Mouse (Mus musculus) lung, embryonic 14.5 days (tissue): ENCODE measurements around the gene Cdh11. TPM values are rescaled to one million over a fixed set of nuclear protein-coding genes. Genes with fewer than 3 reads are reported as not detected.
"Not testable (repeated sequence)": the region's sequence is repeated elsewhere in the genome, so short reads cannot be mapped to it uniquely, and the experiment has no call there.

Experiments used
- ATAC-seq: fragments of 200-750 bp; cut with Nextera tagmentation; 2 replicates; pipeline ENCODE4 v1.8.0; 2017; ENCODE audit warnings: mild to moderate bottlenecking, moderate TSS enrichment, moderate library complexity; ENCODE audit not compliant: insufficient read depth
- DNase-seq: peaks from one replicate; pipeline ENCODE4 v3.0.0-alpha.2; 2015
- H3K27ac ChIP-seq: fragments of 300-500 bp; sonication (generic); 2 replicates; pipeline ENCODE4 v1.5.1; 2014; ENCODE audit warnings: low read depth, mild to moderate bottlenecking, moderate library complexity
- H3K27me3 ChIP-seq: fragments of 300-500 bp; sonication (generic); 2 replicates; pipeline ENCODE4 v1.6.1; 2014; ENCODE audit warnings: low read length, control low read depth; ENCODE audit not compliant: insufficient read depth
- H3K36me3 ChIP-seq: fragments of 300-500 bp; sonication (generic); 2 replicates; pipeline ENCODE4 v1.6.1; 2014; ENCODE audit warnings: control low read depth; ENCODE audit not compliant: insufficient read depth
- H3K4me1 ChIP-seq: fragments of 300-500 bp; sonication (generic); 2 replicates; pipeline ENCODE4 v1.6.1; 2014; ENCODE audit warnings: antibody characterized with exemption, control low read depth; ENCODE audit not compliant: insufficient read depth
- H3K4me2 ChIP-seq: fragments of 300-500 bp; sonication (generic); 2 replicates; pipeline ENCODE4 v1.6.1; 2014; ENCODE audit warnings: mild to moderate bottlenecking
- H3K4me3 ChIP-seq: fragments of 300-500 bp; sonication (generic); 2 replicates; pipeline ENCODE4 v1.5.1; 2014; ENCODE audit warnings: low read depth, low read length
- H3K9ac ChIP-seq: fragments of 300-500 bp; sonication (generic); 2 replicates; pipeline ENCODE4 v1.6.1; 2014
- H3K9me3 ChIP-seq: fragments of 300-500 bp; sonication (generic); 2 replicates; pipeline ENCODE4 v1.6.1; 2016; ENCODE audit warnings: low read depth, low read length, control low read depth
- CTCF ChIP-seq: IDR thresholded peaks from 2 replicates; pipeline ENCODE4 v1.5.1; 2016; ENCODE audit warnings: antibody characterized with exemption, low read depth
- WGBS: fragments of 180-500 bp; shearing (Covaris S2); extraction: QIAGEN DNeasy Blood & Tissue Kit; methylation state at CpG from one replicate; pipeline ENCODE4 v1.1.7; 2014; 5-methylcytosine and 5-hydroxymethylcytosine counted together
- polyA plus RNA-seq: library from polyadenylated mRNA; unstranded; fragments of >200 nt; fragmentation: Nextera tagmentation; extraction: Ambion mirVana; gene quantifications from 2 replicates; pipeline ENCODE4 v1.2.1, GENCODE M21; 2014

The Cdh11 gene
- polyA plus RNA-seq, 1 experiment from 2014 or later = 263 TPM

DNA sequence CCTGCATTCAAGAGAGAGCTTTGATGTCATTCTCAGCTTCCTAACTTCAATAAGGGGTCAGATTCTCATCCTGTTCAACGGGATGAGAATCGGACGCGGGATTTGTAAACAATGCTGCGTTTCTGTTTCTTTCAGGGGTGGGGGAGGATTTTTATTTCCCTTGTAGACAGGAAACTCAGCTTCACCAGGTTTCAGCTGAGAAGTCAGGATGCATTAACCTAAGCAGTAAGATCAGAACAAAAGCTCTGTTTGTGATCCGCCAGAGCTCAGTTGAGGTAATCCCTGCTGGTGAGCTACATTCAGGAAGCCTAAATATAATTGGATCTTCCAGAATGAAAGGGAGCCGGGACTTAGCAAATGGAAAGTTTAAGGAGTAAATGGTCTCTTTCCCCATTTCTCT is 78.1 kb downstream of the Cdh11 start:
- DNase-seq (peak; percentile 49), ATAC-seq (no peak)
- Histone ChIP-seq H3K27me3 (no peaks in the 10 kb centered on the region), H3K9ac (no peak overlapping the region), H3K4me1 (no peaks in the 10 kb centered on the region), H3K36me3 (peaks cover 36% of the 10 kb centered on the region; the same call in 1 of the 2 replicates), H3K9me3 (no peaks in the 10 kb centered on the region), H3K27ac (no peak overlapping the region; the same call in 1 of the 2 replicates), H3K4me3 (no peak overlapping the region), H3K4me2 (no peak overlapping the region)
- WGBS = 30% methylated on average over 7 of the region's 7 CpGs
- no peak for TF ChIP-seq CTCF

DNA sequence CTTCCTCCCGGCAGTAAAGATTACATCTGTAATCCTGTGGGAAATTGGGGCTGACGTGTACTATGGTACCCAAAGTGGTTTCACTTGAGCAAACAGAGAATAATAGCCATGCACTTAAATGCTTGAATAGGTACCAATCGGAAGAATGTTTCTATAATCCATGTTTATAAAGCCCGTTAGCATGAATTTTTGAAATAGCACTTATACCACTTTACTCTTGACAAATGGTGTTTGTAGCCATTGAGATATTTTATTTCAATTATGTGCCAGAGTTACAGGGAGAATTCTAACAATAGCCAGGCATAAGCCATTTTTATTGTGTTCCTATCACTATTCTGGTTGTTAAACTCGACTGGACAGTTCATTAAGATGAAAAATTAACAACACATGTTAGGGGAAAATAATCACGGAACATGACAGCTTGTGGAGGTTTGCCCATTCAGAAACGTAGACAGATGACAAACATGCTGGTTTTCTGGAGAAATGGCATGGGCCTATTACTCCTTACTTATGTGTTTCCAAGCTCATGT is 80.0 kb downstream of the Cdh11 start:
- no peak overlapping the region for H3K4me2 ChIP-seq
- H3K4me1 ChIP-seq = no peaks in the 10 kb centered on the region
- no peaks in the 10 kb centered on the region for H3K9me3 ChIP-seq
- ATAC-seq (no peak), DNase-seq (no peak)
- H3K4me3 ChIP-seq = no peak overlapping the region
- H3K9ac ChIP-seq = no peak overlapping the region
- H3K36me3 ChIP-seq = peaks cover 25% of the 10 kb centered on the region; the same call in 1 of the 2 replicates
- H3K27ac ChIP-seq = no peak overlapping the region
- H3K27me3 ChIP-seq = no peaks in the 10 kb centered on the region
- 59% methylated on average over 7 of the region's 7 CpGs for WGBS
- no peak for TF ChIP-seq CTCF

DNA sequence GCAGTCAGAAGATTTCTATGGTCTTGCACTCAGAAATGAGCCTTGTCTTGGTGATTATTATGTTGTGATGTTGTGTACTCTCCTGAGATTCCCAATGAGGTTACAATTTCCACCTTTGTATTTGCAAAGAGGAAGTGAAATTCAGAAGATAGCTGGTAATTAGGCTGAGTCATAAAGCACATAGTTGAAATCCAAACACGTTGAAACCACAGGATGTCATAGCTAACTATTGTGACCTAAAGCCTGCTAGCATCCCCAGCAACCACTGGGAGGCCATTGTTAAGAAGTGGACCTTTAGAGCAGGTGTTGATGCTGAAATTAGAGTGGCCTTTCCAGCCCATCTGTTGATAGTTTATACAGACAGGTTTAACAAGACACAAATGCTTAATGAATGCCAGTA is 85.2 kb downstream of the Cdh11 start:
- Histone ChIP-seq H3K27ac (no peak overlapping the region), H3K9ac (no peak overlapping the region), H3K36me3 (0 out of 2 replicates have a peak, but pooled peaks cover 17% of the 10 kb centered on the region), H3K9me3 (no peaks in the 10 kb centered on the region), H3K4me3 (no peak overlapping the region), H3K27me3 (no peaks in the 10 kb centered on the region), H3K4me2 (no peak overlapping the region), H3K4me1 (no peaks in the 10 kb centered on the region)
- ATAC-seq (no peak), DNase-seq (no peak)
- WGBS = 41% methylated on average over 1 of the region's 1 CpGs
- peak; percentile 6; the same call in 1 of the 2 replicates for TF ChIP-seq CTCF

DNA sequence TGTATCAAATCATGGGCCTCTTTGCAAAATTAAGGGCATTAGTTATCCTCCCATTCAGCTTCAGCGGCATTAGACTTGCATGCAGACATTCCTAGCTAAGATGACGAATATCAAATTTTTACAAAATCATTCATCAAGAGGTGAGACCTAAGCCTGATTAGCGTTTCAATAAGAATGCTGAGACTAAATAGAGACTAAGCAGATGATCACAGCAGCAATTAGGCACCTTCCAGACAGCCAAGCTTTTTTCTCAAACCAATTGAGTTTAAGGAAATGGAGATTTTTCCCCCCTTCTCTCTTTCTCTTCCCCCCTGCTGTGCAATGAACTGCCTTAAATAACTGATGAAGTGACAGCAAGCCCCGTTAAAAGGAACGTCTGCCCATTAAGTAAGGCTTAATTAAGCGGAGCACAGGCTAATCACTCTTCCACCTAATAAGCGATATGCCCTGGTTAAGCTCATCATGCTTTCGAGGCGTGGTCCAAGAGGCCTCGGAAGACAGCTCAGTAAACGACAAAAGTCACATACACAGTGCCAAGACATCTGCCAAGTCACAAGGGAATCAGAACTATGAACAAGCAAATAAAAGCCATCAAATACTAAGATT is 87.1 kb downstream of the Cdh11 start:
- Histone ChIP-seq H3K27ac (no peak overlapping the region), H3K9ac (no peak overlapping the region), H3K36me3 (0 out of 2 replicates have a peak, but pooled peaks cover 10% of the 10 kb centered on the region), H3K4me3 (no peak overlapping the region), H3K9me3 (no peaks in the 10 kb centered on the region), H3K27me3 (no peaks in the 10 kb centered on the region), H3K4me2 (no peak overlapping the region), H3K4me1 (no peaks in the 10 kb centered on the region)
- no peak for TF ChIP-seq CTCF
- DNase-seq (no peak), ATAC-seq (no peak)
- WGBS = 35% methylated on average over 11 of the region's 11 CpGs

DNA sequence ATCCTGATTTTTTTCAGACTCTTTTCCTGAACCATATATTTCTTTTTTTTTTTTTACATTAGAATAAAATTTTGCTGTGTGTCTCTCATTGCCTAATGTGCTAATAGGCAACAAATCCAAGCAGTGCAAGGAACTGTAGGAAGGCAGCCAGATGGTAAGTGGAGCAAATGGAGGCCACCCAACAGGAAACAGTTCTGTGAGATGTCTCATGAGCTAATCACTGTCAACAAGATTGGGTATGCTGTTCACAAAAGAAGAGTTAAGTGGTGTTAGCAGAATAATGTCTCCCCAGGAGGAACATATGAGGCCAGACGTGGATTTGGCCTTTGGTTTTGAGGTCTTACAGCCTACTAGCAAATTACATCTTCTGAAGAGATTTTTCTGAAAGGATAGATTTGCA is 92.0 kb downstream of the Cdh11 start:
- Histone ChIP-seq H3K27me3 (no peaks in the 10 kb centered on the region), H3K9me3 (no peaks in the 10 kb centered on the region), H3K4me1 (no peaks in the 10 kb centered on the region), H3K4me3 (no peak overlapping the region), H3K27ac (peak overlapping the region; percentile 13; the same call in 1 of the 2 replicates), H3K36me3 (peaks cover 9% of the 10 kb centered on the region; the same call in 1 of the 2 replicates), H3K9ac (no peak overlapping the region), H3K4me2 (no peak overlapping the region)
- TF ChIP-seq CTCF = no peak
- WGBS = 37% methylated on average over 1 of the region's 1 CpGs
- no peak; the same call in 1 of the 2 replicates for ATAC-seq
- DNase-seq = peak; percentile 52

DNA sequence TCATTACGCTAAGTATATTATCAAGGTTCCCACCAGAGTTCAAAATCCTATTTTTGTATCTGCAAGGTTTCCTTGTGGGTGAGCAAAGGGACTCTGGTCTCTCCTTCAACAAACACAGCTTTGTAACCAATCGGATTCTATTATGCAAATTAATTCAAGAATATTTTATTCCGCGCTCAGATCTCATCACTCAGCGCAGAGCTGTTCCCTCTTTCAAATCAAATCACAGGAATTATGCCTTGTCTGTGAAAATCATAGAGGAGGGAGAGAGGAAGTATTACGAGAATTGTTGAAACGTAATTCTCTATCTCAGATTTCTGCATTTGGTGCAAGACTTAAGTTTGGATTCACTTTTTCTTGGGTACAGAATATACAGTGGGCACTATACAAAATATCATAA is 100.0 kb downstream of the Cdh11 start:
- ATAC-seq, H3K4me1 ChIP-seq, H3K9ac ChIP-seq, H3K4me2 ChIP-seq, H3K27me3 ChIP-seq, DNase-seq, H3K4me3 ChIP-seq, H3K9me3 ChIP-seq, H3K36me3 ChIP-seq, H3K27ac ChIP-seq: not testable (repeated sequence)
- WGBS = 77% methylated on average over 7 of the region's 7 CpGs

DNA sequence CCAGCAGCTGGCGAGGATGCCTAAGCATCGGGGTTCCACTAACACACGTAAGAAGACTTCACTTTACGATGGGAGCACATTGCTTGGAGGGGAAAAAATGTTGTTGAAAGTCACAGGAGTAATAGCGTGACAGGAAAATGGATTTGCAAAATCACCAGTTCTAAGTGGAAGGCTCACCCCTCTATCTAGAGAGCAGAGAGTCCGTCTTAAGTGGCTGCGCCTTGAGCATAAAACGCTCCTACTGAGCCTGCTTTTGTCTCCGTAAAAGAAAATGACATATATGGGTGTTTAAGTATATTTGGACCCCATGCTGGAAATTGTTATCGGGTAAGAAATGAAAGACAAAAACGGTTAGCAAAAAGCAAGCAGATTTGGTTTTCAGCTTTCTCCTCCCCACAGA is 100.4 kb downstream of the Cdh11 start:
- ATAC-seq (no peak), DNase-seq (no peak)
- no peak for TF ChIP-seq CTCF
- WGBS = 80% methylated on average over 11 of the region's 11 CpGs
- Histone ChIP-seq H3K27ac (no peak overlapping the region), H3K9me3 (no peaks in the 10 kb centered on the region), H3K4me3 (no peak overlapping the region), H3K4me2 (no peak overlapping the region), H3K36me3 (peaks cover 6% of the 10 kb centered on the region), H3K4me1 (no peaks in the 10 kb centered on the region), H3K9ac (no peak overlapping the region), H3K27me3 (no peaks in the 10 kb centered on the region)
